Mouse (Mus musculus) frontal cortex, postnatal 36 days (tissue): Measurements from ENCODE around the gene AI854703.
A peak's percentile ranks its signal among the peaks of the same experiment; 100 is the strongest.

Experiments
- DNase-seq, 2 experiments: peaks; one replicate each; pipeline ENCODE4 v3.0.0; 2022; ENCODE audit warnings: low spot score in 2 of 2

AI854703 gene

DNA sequence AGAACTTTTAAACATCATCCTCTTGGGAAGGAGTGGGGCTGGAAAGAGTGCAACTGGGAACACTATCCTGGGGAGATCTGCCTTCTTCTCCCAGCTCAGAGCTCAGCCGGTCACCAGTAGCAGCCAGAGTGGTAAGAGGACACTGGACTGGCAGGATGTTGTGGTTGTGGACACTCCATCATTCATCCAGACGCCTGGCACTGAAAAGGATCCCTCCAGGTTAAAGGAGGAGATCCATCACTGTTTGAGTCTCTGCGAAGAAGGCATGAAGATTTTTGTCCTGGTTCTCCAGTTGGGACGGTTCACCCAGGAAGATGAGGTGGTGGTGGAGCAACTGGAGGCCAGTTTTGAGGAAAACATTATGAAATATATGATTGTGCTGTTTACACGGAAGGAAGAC, 32.2 kb downstream of the AI854703 start:
- no peak for DNase-seq

DNA sequence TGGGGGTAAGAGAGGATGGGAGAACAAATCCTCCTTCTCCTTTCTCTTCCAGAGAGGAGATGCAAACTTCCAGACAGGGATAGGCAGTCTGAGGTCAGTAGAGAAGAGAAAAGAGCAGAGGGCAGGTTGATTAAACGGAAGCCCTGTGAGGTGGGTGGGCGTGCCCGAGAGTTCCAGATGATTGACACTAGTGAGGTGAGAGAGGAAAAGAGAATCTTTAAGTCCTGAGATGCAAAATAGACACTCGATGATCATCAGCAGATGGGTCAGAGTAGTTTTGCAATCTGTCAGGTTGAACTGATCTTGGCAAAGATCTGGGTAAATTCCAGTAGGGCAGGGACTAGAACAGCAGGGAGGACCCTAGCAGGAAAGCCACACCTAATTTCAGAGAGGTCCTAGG, 38.2 kb downstream of the AI854703 start:
- no peak for DNase-seq

DNA sequence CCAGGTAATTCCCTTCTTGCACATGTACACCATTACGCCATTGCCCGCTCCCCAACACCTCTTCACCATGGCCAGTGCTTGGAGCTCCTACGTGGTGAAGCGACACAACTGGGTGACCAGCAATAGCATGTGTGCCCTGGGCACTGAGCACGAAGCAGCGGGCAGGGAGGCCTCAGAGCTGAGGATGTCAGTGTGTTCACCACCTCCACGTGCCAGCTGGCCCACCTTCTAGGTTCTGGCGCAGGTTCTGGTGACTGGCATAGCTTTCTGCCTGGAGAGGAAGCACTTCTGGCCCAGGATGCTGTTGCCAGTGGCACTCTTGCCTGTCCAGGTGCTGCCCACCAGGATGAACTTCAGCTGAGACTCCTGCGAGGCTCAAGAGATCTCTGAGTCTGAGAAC, 38.9 kb downstream of the AI854703 start:
- no peak for DNase-seq

DNA sequence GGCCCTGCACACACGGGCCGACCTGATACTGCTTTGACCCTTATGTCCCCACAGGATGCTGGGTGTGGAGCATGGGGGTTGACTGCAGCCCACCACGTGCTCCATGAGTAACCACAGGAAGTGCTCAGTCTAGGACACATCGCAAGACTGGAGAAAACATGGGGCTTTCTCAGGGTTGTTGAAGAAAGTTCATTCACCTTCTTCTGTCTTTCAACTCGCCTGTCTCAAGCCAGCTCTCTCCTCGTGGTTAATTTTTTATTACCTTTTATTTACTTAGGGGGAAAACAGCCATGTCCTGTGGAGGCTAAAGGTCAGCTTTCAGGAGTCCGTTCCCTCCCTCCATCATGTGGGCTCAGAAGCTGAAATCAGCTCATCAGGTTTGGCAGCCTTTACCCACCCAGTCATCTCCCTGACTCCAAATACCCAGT, 39.6 kb downstream of the AI854703 start:
- no peak for DNase-seq

DNA sequence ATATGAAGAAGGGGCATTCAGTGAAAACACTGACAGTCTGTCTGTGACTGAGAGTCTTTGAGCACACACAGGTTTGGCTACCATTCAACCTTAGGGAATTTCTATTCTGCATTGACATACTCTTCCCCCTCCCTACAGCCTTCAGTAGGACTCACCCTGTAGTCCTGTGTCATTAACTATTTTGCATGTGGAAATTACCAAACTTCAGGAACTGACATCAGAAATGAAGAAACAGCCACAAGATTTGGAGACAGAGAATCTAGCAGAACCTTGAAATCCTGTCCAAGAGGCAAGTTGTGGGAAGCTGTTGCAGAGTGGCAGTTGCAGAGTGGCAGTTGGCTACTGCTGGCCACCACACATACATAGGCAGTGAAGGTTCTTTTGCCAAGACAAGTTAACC, 41.5 kb downstream of the AI854703 start:
- no peak for DNase-seq

DNA sequence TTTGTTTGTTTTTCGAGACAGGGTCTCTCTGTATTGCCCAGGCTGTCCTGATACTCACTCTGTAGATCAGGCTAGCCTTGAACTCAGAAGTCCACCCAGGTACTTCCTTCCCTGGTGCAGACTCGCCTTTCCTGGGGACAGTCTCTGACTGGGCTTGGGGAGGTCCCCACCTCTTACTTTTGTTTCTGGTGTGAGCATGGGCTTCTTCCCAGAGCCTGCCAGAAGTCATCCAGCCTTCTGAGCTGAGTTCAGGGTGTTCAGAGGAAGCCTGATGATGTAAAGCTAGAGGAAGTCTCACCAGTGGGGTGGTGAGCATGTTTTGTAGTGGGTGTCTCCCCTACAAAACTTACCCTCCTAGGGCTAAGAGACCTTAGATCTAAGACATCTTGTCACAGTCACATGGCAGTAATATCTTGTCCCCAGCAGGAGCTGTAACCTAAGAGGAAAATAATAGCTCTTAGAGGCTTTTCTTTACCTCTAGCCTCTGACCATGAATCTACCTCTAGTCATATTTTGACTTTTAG, 42.9 kb downstream of the AI854703 start:
- no peak for DNase-seq

DNA sequence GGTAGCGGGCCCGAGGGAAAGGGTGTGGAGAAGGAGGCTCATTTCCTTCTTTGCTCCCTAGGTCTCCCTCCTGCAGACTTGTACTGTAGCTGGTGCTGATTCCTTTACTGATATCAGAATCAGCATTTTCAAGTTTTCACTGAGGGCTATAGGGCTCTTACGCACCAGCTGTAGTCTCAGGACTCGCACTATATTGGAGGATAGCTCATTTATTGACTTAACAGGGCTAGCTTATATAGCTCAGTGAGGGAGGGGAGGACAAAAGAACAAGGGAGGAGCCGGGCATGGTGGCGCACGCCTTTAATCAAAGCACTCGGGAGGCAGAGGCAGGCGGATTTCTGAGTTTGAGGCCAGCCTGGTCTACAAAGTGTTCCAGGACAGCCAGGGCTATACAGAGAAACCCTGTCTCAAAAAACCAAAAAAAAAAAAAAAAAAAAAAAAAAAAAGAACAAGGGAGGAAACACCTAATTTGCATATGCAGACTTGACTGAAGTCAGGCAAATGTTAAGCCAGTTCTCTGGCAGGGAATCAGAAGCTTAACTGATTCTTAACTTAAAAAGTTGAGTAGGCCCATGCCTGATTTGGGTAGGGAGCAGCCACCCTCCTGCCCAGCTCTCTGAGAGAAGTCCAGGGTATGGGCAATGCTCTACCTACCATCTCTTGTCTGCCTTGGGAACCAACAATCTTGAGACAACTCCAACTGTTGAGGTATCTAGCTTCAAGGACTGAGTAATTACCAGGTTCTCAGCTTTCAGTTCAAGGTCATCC, 47.9 kb downstream of the AI854703 start:
- DNase-seq, result no peak

DNA sequence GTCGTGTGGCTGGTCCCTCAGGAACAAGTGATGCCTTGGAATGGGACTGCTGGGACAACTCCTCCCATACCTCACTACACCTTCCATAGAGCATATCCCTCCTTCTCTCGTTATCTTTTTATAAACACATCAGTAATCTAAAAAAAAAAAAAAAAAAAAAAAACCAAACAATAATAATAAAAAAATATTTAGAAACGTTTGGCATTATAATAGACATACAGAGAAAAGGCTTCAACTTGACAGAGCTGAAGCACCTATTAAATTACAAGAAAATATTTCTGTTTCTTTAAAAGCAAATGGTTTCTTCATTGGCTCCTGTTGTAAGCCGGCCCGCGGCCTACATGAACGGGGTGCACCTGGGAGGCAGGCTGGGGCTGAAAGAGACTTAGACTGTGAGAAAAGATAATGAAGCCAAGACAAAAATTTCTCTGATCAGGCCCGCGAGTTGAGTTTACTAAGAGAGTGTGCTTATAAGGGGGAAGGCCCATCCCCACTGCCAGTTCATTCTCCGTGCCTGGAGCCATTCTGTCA, 48.9 kb downstream of the AI854703 start:
- no peak for DNase-seq

DNA sequence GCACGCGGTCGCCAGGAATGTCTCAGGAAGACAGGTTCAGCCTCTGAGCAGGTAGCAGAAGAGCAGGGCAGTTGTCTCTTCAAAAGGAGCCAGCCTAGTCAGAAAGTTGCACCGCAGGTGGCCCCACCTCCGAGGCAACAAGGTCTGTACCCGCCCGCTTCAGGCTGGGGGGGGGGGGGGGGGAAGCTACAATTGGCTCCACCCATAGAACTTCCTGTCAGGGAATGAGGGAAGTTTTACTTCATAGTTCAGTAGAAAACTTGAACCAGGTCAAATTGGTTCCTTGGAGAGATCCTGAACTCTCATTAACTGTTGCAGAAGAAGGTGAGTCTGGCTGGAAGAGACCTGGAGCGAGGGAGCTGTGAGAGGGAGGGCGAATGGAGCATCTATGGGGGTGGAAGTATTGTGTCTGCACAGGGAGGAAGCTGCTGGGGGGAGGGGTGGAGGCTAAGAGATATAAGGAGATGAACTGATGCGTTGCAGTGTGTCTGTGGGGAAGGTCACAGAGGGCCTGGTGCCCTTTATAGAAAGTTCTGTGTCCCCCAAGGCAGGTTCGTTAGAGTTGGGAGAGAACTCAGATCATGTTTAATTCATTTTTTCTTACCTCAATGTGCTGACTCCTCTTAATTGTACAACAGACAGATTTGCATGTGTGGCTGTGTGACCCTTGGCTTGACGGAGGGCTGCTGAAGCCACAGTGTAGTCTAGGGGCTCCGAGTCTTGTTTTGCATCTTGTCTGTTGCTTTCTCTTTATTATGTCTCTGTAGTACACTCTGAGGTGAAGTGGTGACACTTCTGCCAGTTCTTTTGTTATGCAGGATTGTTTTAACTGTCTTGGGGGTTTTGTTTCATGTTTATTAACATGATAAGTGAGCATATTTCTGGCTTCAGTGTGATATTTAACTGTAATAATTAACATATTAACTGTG, 49.6 kb downstream of the AI854703 start, which contains the start of gene Gimap9:
Gene Gimap9 (plus strand): TSS at position 199 of the 929 bp plus-strand sequence.
- DNase-seq, result no peak

DNA sequence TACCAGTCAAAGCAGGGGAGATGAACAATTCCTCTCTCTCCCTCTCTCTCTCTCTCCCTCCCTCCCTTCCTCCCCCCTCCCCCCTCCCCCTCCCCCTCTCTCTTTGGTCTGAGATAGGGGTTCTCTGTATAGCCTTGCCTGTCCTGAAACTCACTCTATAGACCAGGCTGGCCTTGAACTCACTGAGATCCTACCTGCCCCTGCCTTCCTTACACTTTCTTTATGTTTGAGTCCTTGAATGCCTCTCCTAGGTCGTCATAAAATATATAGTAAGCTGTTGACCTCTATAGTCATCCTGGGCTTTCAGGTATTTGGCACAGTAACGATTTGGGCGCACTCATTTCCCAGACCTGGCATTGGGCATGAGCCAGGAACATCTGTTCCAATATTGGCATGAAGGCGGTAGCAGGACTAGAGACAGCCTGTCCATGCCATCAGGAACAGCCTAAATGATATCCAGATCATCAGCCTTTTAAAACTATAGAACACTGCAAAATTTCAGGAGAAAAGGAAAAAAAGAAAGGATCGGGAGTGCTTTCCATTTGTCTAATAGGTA, 50.4 kb downstream of the AI854703 start:
- no peak for DNase-seq

DNA sequence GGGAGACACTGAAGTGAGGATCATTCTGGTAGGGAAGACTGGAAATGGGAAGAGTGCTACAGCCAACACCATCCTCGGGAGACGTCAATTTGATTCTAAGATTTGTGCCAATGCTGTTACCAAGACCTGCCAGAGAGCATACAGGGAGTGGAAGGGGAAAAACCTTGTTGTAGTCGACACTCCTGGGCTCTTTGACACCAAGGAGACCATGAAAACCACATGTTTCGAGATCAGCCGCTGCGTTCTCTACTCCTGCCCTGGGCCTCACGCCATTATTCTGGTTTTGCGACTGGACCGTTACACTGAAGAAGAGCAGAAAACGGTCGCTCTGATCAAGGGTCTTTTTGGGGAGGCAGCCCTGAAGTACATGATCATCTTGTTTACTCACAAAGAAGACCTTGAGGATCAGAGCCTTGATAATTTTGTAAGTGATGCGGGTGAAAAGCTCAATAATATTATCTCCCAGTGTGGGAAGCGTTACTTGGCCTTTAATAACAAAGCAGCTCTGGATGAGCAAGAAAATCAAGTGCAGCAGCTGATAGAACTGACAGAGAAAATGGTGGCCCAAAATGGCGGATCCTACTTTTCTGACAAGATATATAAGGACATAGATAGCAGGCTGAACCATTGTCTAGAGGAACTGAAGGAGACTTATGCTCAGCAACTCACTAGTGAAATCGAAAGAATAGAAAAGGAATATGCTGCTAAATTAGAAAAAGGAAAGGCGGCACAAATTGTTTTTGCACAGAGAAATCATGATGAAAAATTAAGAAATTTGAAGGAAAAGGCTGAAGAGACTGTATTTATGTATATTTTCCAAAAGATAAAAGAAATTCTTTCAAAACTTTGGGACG, 51.2 kb downstream of the AI854703 start:
- DNase-seq, result no peak

DNA sequence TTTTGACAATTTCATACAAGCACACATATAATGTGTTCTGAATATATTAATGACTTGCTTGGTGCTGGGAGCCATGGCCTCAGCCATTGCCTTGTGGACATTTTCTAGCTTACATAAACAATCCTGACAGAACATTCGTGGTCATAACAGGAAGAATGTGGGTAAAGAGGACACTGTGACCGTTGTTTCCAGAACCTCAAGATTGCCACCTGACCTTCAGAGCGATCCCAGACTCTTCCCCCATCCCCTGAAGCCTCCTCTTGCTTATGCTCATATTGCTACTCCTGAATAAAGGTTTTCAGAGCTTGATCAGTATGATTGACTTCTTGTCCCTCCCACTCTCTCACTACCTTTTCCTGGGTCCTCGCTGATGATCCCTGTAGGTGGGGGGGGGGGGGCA, 51.8 kb downstream of the AI854703 start:
- DNase-seq, result no peak

DNA sequence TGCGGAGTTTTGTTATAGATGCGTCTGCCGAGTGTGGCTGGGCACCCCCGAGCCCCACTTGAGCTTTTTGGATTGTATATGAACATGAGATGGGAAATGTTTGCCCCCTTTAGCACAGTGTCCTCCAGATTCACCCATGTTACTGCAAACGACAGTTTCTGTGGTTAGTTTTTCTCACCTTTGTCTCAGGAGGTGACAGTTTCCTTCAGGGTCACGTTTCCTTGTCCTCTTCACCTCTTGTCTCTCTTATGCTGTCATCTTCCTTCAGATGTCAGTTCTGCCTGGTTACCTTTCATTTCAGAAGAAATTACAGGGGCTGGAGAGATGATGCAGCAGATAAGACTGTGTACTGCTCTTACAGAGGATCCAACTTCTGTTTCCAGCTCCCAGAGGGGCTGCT, 53.1 kb downstream of the AI854703 start:
- DNase-seq, result no peak

DNA sequence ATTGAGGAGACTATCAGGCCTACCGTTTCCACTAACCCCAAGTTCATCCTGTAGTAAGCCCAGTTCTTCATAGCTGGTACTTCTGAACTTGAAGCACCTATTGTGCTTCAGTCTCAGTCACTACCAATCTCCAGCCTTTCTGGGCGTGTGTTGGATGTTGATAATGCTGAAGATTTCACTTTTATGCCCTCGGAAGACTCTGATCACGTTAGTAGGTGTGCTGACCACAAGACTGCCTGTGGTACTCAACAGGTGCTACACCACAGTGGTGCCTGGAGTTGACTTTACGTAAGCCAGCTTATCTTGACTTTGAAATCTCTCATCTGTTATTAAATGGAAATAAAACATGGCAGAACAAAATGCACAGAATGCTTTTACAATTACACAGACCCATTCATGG, 53.9 kb downstream of the AI854703 start:
- no peak for DNase-seq

DNA sequence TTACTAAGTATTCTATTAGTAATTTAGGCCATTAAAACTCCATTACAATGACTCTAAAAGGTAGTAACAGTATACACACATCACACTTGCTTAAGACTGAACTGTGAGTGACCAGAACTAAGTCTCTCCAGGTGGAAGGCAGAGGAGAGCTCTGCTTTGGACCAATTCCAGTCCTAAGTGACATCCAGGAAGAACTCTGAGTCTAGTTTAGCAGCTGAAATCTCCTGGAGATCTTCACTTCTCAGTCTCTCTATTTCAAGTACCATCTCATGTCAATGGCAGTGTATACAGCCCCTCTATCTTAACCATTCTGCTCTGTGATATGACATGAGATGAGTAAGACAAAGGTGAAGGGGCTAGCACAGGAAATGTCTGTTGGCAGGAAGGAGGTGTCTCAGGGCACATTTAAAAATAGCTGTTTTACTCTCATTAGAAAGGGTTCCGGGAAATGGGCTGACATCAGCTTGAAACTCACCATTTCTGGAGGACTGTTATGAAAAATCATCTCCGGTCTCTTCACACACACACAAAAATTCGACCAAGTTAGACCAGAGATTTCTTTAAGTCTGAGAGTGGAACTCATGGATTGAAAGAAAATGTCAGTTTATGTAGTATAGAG, 55.0 kb downstream of the AI854703 start:
- no peak for DNase-seq

DNA sequence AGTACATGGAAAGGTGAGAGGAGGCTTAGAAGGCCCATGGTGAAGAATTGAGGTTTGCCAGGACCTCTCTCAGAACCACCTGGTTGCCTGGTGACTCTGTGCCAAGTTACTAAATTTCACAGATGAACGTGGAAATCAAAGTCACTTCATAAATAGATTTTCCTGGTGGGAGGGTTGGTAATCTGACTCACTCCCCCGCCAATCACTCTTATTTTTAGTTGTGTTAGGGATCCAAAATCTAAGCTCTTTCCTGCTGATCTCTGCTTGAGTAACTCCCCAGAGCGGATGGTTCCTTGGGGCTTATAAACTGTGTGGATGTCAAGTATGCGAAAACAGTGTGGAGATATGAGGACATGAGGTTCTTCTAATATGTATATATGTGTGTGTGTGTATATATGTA, 55.7 kb downstream of the AI854703 start:
- peak in 1 of 2 experiments; percentile 31 for DNase-seq
